Mouse (Mus musculus): Measurements from ENCODE around the gene Hist1h4h. TPM values are rescaled to one million over a fixed set of nuclear protein-coding genes. Genes with fewer than 3 reads are reported as not detected.
"Not testable (repeated sequence)": the region's sequence is repeated elsewhere in the genome, so short reads cannot be mapped to it uniquely, and the experiment has no call there.

The Hist1h4h gene
- polyA plus RNA-seq, 1 experiment from 2014 or later = 4.0 TPM

GRCm38 (mm10) chr13:23561531-23561882 is 30.7 kb downstream of the Hist1h4h start:
- ATAC-seq (ENCODE audit: insufficient number of reproducible peaks, low FRiP score, low TSS enrichment, low read depth); H3K9me3 ChIP-seq (ENCODE audit: control insufficient read depth, low read length); H3K9ac ChIP-seq (ENCODE audit: low read length); H3K27me3 ChIP-seq (ENCODE audit: control insufficient read depth, insufficient read depth, low read length); DNase-seq (ENCODE audit: low spot score); H3K4me1 ChIP-seq (ENCODE audit: control insufficient read depth, insufficient read depth, low read length); H3K36me3 ChIP-seq (ENCODE audit: control insufficient read depth, insufficient read depth, low read length): not testable (repeated sequence)
- WGBS = 0% methylated on average over 2 of the region's 5 CpGs
- Histone ChIP-seq H3K27ac (replicated peaks; ENCODE audit: low read depth, low read length) (peak overlapping the region; percentile 96), H3K4me2 (ENCODE audit: low read depth, severe bottlenecking) (peak overlapping the region; percentile 54), H3K4me3 (ENCODE audit: low read depth, low read length) (peak overlapping the region; percentile 31)

DNA sequence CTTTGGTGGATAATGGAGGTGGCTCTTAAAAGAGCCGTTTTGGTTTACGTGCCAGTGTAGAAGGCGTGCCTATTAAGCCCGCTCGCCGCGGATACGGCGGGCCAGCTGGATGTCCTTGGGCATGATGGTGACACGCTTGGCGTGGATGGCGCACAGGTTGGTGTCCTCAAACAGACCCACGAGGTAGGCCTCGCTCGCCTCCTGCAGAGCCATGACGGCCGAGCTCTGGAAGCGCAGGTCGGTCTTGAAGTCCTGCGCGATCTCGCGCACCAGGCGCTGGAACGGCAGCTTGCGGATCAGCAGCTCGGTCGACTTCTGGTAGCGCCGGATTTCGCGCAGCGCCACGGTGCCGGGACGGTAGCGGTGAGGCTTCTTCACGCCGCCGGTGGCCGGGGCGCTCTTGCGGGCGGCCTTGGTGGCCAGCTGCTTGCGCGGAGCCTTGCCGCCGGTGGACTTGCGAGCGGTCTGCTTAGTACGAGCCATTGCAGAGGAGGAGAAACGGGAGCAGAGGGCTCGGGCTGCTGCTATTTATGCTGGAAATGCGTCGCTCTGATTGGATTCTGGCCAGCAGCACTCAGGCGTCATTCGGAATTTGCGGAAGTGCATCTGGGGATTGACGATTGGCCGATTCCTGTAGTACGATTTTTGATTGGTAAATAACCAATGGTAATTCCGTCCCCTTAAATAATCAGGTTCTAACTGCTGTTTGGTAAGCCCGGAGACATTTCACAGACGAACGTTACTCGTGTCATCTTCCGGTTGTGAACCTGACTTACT is 31.2 kb downstream of the Hist1h4h start, which contains the start of gene Hist1h3e:
Hist1h3e (minus strand) TSS at position 487 of the 777 bp plus-strand sequence.
- H3K27ac ChIP-seq (replicated peaks; ENCODE audit: low read depth, low read length) = peak within 1 kb of the TSS; percentile 96
- H3K9me3 ChIP-seq (ENCODE audit: control insufficient read depth, low read length); H3K4me1 ChIP-seq (ENCODE audit: control insufficient read depth, insufficient read depth, low read length); H3K27me3 ChIP-seq (ENCODE audit: control insufficient read depth, insufficient read depth, low read length); H3K36me3 ChIP-seq (ENCODE audit: control insufficient read depth, insufficient read depth, low read length): not testable (repeated sequence)
- peak within 1 kb of the TSS; percentile 31 for H3K4me3 ChIP-seq (ENCODE audit: low read depth, low read length)
- peak within 1 kb of the TSS; percentile 54 for H3K4me2 ChIP-seq (ENCODE audit: low read depth, severe bottlenecking)
- WGBS = under 1% methylated on average over 42 of the region's 67 CpGs
- H3K9ac ChIP-seq (ENCODE audit: low read length) = peak within 1 kb of the TSS; percentile 53
- peak; percentile 96 for DNase-seq (ENCODE audit: low spot score)
- ATAC-seq (ENCODE audit: insufficient number of reproducible peaks, low FRiP score, low TSS enrichment, low read depth) = peak; percentile 99

DNA sequence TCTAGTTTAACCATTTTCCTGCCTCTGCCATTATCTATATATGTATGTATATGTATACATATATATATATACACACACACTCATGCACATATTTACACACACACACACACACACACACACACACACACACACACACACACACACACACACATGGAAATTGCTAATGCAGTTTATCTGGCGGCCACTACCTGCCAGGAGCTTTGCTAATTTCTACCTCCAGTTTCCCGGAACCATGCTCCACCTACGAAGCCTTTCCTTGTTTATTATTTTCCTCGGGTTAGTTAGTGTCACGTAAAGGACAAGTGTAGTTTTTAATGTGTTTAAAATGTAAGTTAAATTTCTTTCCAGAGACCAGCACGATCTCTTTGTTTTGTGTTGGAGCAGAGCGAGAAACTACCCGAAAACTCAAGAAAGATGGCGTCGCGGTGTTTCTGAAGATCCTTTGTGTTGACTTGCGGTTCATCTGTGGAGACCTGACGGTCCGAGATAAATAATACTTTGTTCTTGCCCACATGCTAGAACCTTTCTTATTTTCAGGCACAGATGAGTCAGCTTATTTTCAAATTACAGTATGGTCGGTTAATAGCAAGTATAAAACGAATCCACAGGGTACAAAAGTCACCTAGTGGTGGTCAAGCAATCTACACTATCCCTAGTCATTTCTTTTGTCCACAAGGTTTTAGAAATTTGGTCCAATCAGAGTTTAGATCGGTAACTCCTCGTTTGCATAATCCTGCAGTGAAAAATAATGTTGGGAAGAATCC is 32.0 kb downstream of the Hist1h4h start:
- Histone ChIP-seq H3K4me1 (ENCODE audit: control insufficient read depth, insufficient read depth, low read length) (no peaks in the 10 kb centered on the region), H3K27me3 (ENCODE audit: control insufficient read depth, insufficient read depth, low read length) (no peaks in the 10 kb centered on the region), H3K4me2 (ENCODE audit: low read depth, severe bottlenecking) (peak overlapping the region; percentile 54), H3K9me3 (ENCODE audit: control insufficient read depth, low read length) (no peaks in the 10 kb centered on the region), H3K9ac (ENCODE audit: low read length) (peak overlapping the region; percentile 53), H3K27ac (replicated peaks; ENCODE audit: low read depth, low read length) (peak overlapping the region; percentile 96), H3K4me3 (ENCODE audit: low read depth, low read length) (peak overlapping the region; percentile 18), H3K36me3 (ENCODE audit: control insufficient read depth, insufficient read depth, low read length) (no peaks in the 10 kb centered on the region)
- WGBS = 4% methylated on average over 18 of the region's 18 CpGs
- peak; percentile 64 for DNase-seq (ENCODE audit: low spot score)
- peak; percentile 65; the same call in 1 of the 2 replicates for ATAC-seq (ENCODE audit: insufficient number of reproducible peaks, low FRiP score, low TSS enrichment, low read depth)

DNA sequence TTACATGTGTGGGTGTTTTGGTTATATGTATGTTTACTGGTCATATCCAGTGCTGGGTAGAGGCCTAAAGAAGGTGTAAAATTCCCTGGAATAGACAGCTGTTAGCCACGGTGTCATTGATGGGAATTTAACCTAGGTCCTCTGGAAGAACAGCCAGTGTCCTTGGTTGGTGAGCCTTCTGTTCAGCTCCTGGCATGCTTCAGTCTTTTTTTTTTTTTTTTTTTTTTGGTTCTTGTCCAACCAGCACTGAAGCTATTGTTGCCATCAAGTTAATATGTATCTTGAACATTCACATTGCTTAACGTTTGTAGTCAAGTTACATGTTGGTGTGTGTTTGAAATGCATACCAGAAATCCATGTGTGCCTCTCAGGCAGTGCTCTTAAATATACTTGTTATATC is 33.6 kb downstream of the Hist1h4h start:
- no peak for DNase-seq (ENCODE audit: low spot score)
- no peaks in the 10 kb centered on the region for H3K27me3 ChIP-seq (ENCODE audit: control insufficient read depth, insufficient read depth, low read length)
- H3K4me1 ChIP-seq (ENCODE audit: control insufficient read depth, insufficient read depth, low read length) = no peaks in the 10 kb centered on the region
- H3K9ac ChIP-seq (ENCODE audit: low read length) = no peak overlapping the region
- H3K4me3 ChIP-seq (ENCODE audit: low read depth, low read length) = no peak overlapping the region
- H3K36me3 ChIP-seq (ENCODE audit: control insufficient read depth, insufficient read depth, low read length) = no peaks in the 10 kb centered on the region
- WGBS = 91% methylated on average over 2 of the region's 2 CpGs
- H3K9me3 ChIP-seq (ENCODE audit: control insufficient read depth, low read length) = no peaks in the 10 kb centered on the region
- no peak overlapping the region for H3K4me2 ChIP-seq (ENCODE audit: low read depth, severe bottlenecking)
- peak overlapping the region; percentile 96; the same call in 1 of the 2 replicates for H3K27ac ChIP-seq (replicated peaks; ENCODE audit: low read depth, low read length)
- no peak for ATAC-seq (ENCODE audit: insufficient number of reproducible peaks, low FRiP score, low TSS enrichment, low read depth)

GRCm38 (mm10) chr13:23570261-23571021 is 39.6 kb downstream of the Hist1h4h start:
- H3K27ac ChIP-seq (replicated peaks; ENCODE audit: low read depth, low read length) = peak overlapping the region; percentile 95
- peak overlapping the region; percentile 26 for H3K4me3 ChIP-seq (ENCODE audit: low read depth, low read length)
- not testable (repeated sequence) for H3K36me3 ChIP-seq (ENCODE audit: control insufficient read depth, insufficient read depth, low read length); H3K9me3 ChIP-seq (ENCODE audit: control insufficient read depth, low read length); H3K27me3 ChIP-seq (ENCODE audit: control insufficient read depth, insufficient read depth, low read length); ATAC-seq (ENCODE audit: insufficient number of reproducible peaks, low FRiP score, low TSS enrichment, low read depth); H3K4me1 ChIP-seq (ENCODE audit: control insufficient read depth, insufficient read depth, low read length)
- WGBS = 1% methylated on average over 19 of the region's 41 CpGs
- peak; percentile 46 for DNase-seq (ENCODE audit: low spot score)
- H3K4me2 ChIP-seq (ENCODE audit: low read depth, severe bottlenecking) = peak overlapping the region; percentile 47
- peak overlapping the region; percentile 62 for H3K9ac ChIP-seq (ENCODE audit: low read length)

DNA sequence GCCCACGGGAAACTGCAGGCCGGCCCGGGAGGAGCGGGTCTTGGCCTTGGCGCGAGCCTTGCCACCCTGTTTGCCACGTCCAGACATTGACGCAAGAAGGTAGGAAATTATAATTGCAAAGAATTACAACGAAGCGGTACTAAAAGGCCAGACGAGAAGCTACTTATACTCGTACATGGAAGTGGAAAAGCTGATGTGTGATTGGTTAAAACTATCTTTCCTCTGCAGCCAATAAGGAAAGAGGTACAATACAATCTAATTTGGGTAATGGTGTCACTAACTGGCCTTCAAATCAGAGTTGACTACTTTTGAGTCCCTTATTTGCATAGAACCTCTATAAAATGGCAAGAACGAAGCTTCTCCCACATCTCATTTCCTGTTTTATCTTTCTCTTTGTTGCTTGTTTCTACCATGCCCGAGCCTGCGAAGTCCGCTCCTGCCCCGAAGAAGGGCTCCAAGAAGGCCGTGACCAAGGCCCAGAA is 40.2 kb downstream of the Hist1h4h start, which contains the start of the genes Hist1h2ae and Hist1h2bg:
Hist1h2ae (minus strand) TSS at position 199 of the 482 bp plus-strand sequence.
Hist1h2bg (plus strand) TSS at position 375 of the 482 bp plus-strand sequence.
- DNase-seq (ENCODE audit: low spot score) = peak; percentile 78
- Histone ChIP-seq H3K4me1 (ENCODE audit: control insufficient read depth, insufficient read depth, low read length) (0 out of 2 replicates have a peak, but pooled peaks cover 3% of the 10 kb centered on the region), H3K27ac (replicated peaks; ENCODE audit: low read depth, low read length) (peak within 1 kb of the TSS; percentile 95), H3K4me3 (ENCODE audit: low read depth, low read length) (peak within 1 kb of the TSS; percentile 32), H3K36me3 (ENCODE audit: control insufficient read depth, insufficient read depth, low read length) (no peaks in the 10 kb centered on the region), H3K9me3 (ENCODE audit: control insufficient read depth, low read length) (no peaks in the 10 kb centered on the region), H3K27me3 (ENCODE audit: control insufficient read depth, insufficient read depth, low read length) (no peaks in the 10 kb centered on the region), H3K9ac (ENCODE audit: low read length) (peak within 1 kb of the TSS; percentile 71), H3K4me2 (ENCODE audit: low read depth, severe bottlenecking) (peak within 1 kb of the TSS; percentile 80)
- ATAC-seq (ENCODE audit: insufficient number of reproducible peaks, low FRiP score, low TSS enrichment, low read depth) = peak; percentile 93
- WGBS = under 1% methylated on average over 18 of the region's 18 CpGs

GRCm38 (mm10) chr13:23571504-23572217 is 40.8 kb downstream of the Hist1h4h start:
- not testable (repeated sequence) for H3K36me3 ChIP-seq (ENCODE audit: control insufficient read depth, insufficient read depth, low read length); H3K27me3 ChIP-seq (ENCODE audit: control insufficient read depth, insufficient read depth, low read length); H3K9me3 ChIP-seq (ENCODE audit: control insufficient read depth, low read length); ATAC-seq (ENCODE audit: insufficient number of reproducible peaks, low FRiP score, low TSS enrichment, low read depth); H3K4me1 ChIP-seq (ENCODE audit: control insufficient read depth, insufficient read depth, low read length)
- peak; percentile 60 for DNase-seq (ENCODE audit: low spot score)
- Histone ChIP-seq H3K27ac (replicated peaks; ENCODE audit: low read depth, low read length) (peak overlapping the region; percentile 95), H3K4me2 (ENCODE audit: low read depth, severe bottlenecking) (peak overlapping the region; percentile 80), H3K4me3 (ENCODE audit: low read depth, low read length) (peak overlapping the region; percentile 32), H3K9ac (ENCODE audit: low read length) (peak overlapping the region; percentile 71)
- under 1% methylated on average over 9 of the region's 34 CpGs for WGBS

All from limb, embryonic 11.5 days (tissue).